Mouse (Mus musculus): ENCODE results near the gene Frat1. TPM values are rescaled to one million over a fixed set of nuclear protein-coding genes. Genes with fewer than 3 reads are reported as not detected.

Frat1 gene
- 8.1 and 29.1 TPM in 2 replicates for polyA plus RNA-seq (2012; rRNA removed)

DNA sequence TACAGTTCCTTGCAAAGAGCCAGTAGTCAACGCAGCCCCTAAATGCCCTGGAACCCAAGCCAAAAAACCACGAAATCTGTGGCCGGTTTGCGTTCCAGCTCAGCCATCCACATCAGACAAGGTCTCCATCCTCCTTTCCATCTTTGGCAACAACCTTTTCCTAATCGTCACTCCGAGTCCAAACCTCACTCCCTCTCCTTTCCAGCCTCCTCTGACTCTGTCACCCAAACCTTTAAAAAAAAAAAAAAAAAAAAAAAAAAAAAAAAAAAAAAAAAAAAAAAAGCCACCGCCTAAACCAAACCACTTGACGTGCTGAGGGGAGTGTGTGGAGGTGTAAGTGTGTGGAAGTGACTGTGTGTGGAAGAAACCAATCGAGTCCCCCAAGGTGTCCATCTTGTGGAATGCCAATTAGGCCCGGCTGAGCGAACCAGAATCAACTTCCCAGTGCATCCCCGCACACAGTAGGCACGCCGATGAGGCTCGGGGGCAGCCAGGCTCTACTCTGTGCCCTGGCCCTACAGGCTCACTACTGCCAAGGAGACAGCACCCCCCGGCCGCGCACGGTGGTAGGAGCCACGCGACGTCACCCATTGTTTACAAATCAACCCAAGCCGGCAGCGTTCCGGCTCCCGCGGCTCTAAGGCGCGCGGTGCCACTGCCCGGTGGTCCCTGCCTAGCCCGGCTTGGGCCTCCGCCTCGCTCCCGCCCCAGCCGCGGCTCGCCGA lies at the start of gene Frat1:
Gene Frat1 (plus strand): TSS at position 590 of the 725 bp plus-strand sequence.
- Histone ChIP-seq H3K27ac (ENCODE audit: insufficient read depth, low read depth, low read length) (peak within 1 kb of the TSS; percentile 93), H3K27me3 (ENCODE audit: control insufficient read depth, insufficient read depth, low read length) (no peaks in the 10 kb centered on the region), H3K36me3 (ENCODE audit: control insufficient read depth, insufficient read depth, low read length) (no peaks in the 10 kb centered on the region), H3K4me1 (ENCODE audit: control insufficient read depth, insufficient read depth, insufficient read length, low read length) (peaks cover 5% of the 10 kb centered on the region), H3K4me3 (ENCODE audit: low read depth, low read length) (peak within 1 kb of the TSS; percentile 76)
- WGBS: under 1% methylated on average over 39 of the region's 39 CpGs
- TF ChIP-seq CTCF (IDR thresholded peaks at IDR 0.05; ENCODE audit: extremely low read depth, insufficient read length, insufficient replicate concordance, low read depth, low read length) (no peak), POLR2A (IDR thresholded peaks at IDR 0.05; ENCODE audit: low read depth, low read length) (peak; percentile 43; the same call in 1 of the 2 replicates)

DNA sequence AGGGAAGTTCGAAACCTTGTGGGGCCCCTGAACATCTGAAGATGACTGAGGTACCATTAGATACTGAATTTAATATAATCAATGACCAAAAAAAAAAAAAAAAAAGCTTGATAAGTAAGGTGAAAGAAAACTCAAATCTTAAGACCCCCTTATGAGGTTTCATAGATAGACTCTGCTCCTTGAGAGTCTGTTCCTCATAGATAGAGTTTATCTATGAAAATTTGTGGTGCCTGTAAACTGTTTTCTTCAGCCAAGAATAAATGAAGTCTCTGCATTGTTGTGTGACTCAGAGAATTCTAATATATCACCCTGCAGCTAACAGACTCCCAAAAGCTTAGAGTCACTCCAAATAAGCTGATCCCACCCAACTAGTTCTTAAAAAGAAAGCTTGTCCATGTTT lies 42.9 kb upstream of the Frat1 start:
- Histone ChIP-seq H3K36me3 (ENCODE audit: control insufficient read depth, insufficient read depth, low read length) (peaks cover 26% of the 10 kb centered on the region), H3K27ac (ENCODE audit: insufficient read depth, low read depth, low read length) (no peak overlapping the region), H3K4me1 (ENCODE audit: control insufficient read depth, insufficient read depth, insufficient read length, low read length) (peaks cover under 1% of the 10 kb centered on the region; the same call in 1 of the 2 replicates), H3K4me3 (ENCODE audit: low read depth, low read length) (no peak overlapping the region), H3K27me3 (ENCODE audit: control insufficient read depth, insufficient read depth, low read length) (no peaks in the 10 kb centered on the region)
- 98% methylated on average over 1 of the region's 1 CpGs for WGBS
- no peak for TF ChIP-seq POLR2A (IDR thresholded peaks at IDR 0.05; ENCODE audit: low read depth, low read length)
- TF ChIP-seq CTCF (IDR thresholded peaks at IDR 0.05; ENCODE audit: extremely low read depth, insufficient read length, insufficient replicate concordance, low read depth, low read length): no peak

DNA sequence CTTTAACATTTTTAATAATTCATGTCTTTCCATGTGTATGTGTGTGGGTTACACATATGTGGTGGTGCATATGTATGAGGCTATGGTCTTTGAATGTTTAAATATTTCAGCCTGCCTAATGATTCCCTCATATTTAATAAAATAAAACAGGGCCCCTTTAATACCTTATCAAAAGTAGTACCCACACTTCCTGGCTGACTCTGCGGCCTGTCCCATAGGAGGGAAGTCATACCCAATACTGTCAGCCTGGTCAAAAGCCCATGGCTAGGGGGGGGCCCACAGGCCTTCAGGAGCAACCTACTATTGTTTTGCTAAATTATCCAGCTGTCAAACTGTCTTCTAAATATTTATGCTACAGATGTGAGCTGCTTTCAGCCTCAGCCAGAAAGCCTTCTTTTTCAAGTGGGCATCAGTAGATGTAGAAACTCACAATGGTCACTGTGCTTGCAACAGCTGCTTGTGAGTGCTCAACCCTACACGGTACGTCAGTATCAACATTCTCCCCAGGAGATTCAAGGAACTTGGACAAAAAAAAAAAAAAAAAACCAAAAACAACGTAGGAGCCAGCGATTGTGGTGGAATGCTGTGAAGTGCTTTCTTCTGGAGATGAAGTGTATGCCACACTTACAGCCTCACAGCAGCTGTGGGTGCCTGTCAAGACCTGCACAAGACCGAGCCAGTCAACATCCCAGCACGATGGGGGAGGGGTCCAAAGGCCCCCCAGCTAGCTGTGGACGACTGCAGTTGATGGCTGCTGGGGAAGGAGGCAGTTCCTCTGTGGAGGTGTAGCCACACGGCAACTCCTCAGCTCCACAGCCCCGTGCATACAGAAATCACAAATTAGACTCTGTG lies 40.4 kb upstream of the Frat1 start:
- TF ChIP-seq CTCF (IDR thresholded peaks at IDR 0.05; ENCODE audit: extremely low read depth, insufficient read length, insufficient replicate concordance, low read depth, low read length) (no peak), POLR2A (IDR thresholded peaks at IDR 0.05; ENCODE audit: low read depth, low read length) (no peak)
- Histone ChIP-seq H3K27ac (ENCODE audit: insufficient read depth, low read depth, low read length) (no peak overlapping the region), H3K4me3 (ENCODE audit: low read depth, low read length) (no peak overlapping the region), H3K36me3 (ENCODE audit: control insufficient read depth, insufficient read depth, low read length) (peaks cover 22% of the 10 kb centered on the region), H3K4me1 (ENCODE audit: control insufficient read depth, insufficient read depth, insufficient read length, low read length) (peaks cover 13% of the 10 kb centered on the region; the same call in 1 of the 2 replicates), H3K27me3 (ENCODE audit: control insufficient read depth, insufficient read depth, low read length) (no peaks in the 10 kb centered on the region)
- WGBS: 73% methylated on average over 10 of the region's 10 CpGs

GRCm38 (mm10) chr19:41791384-41791783 lies 38.4 kb upstream of the Frat1 start:
- WGBS: 98% methylated on average over 2 of the region's 2 CpGs

GRCm38 (mm10) chr19:41792934-41793486 lies 36.8 kb upstream of the Frat1 start:
- peaks cover 3% of the 10 kb centered on the region for H3K36me3 ChIP-seq (ENCODE audit: control insufficient read depth, insufficient read depth, low read length)
- peak overlapping the region; percentile 93 for H3K27ac ChIP-seq (ENCODE audit: insufficient read depth, low read depth, low read length)
- H3K4me3 ChIP-seq (ENCODE audit: low read depth, low read length): no peak overlapping the region
- TF ChIP-seq POLR2A (IDR thresholded peaks at IDR 0.05; ENCODE audit: low read depth, low read length): no peak
- no peak for TF ChIP-seq CTCF (IDR thresholded peaks at IDR 0.05; ENCODE audit: extremely low read depth, insufficient read length, insufficient replicate concordance, low read depth, low read length)
- peaks cover 24% of the 10 kb centered on the region for H3K4me1 ChIP-seq (ENCODE audit: control insufficient read depth, insufficient read depth, insufficient read length, low read length)
- WGBS: 4% methylated on average over 1 of the region's 1 CpGs
- no peaks in the 10 kb centered on the region for H3K27me3 ChIP-seq (ENCODE audit: control insufficient read depth, insufficient read depth, low read length)

More at GRCm38 (mm10) chr19:41791384-41791783, 38.4 kb upstream of the Frat1 start:
- TF ChIP-seq CTCF (IDR thresholded peaks at IDR 0.05; ENCODE audit: extremely low read depth, insufficient read length, insufficient replicate concordance, low read depth, low read length) (peak; percentile 53; the same call in 1 of the 2 replicates), POLR2A (IDR thresholded peaks at IDR 0.05; ENCODE audit: low read depth, low read length) (no peak)
- peaks cover 8% of the 10 kb centered on the region for H3K36me3 ChIP-seq (ENCODE audit: control insufficient read depth, insufficient read depth, low read length)
- no peaks in the 10 kb centered on the region for H3K27me3 ChIP-seq (ENCODE audit: control insufficient read depth, insufficient read depth, low read length)
- H3K27ac ChIP-seq (ENCODE audit: insufficient read depth, low read depth, low read length): no peak overlapping the region
- no peak overlapping the region for H3K4me3 ChIP-seq (ENCODE audit: low read depth, low read length)
- peaks cover 18% of the 10 kb centered on the region for H3K4me1 ChIP-seq (ENCODE audit: control insufficient read depth, insufficient read depth, insufficient read length, low read length)

DNA sequence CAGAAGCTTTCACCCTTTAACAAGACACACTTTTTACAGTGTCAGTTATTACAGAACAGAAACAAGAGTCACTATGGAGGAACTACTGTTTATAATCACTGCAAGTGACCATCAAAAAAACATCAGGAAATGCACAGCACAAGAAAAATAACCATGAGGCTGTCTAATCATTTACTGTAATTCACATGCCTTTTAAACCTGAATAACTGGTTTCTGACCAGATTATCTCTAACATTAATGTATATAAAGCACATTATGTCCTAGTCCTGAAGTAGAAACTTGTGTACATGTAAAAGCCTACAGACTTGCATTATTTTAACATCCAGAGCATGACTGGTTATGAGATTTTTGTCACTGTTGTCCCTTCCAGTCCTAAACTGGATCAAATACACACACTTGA lies 35.8 kb upstream of the Frat1 start:
- H3K36me3 ChIP-seq (ENCODE audit: control insufficient read depth, insufficient read depth, low read length): peaks cover 3% of the 10 kb centered on the region
- H3K27me3 ChIP-seq (ENCODE audit: control insufficient read depth, insufficient read depth, low read length): no peaks in the 10 kb centered on the region
- H3K4me1 ChIP-seq (ENCODE audit: control insufficient read depth, insufficient read depth, insufficient read length, low read length): peaks cover 24% of the 10 kb centered on the region
- no peak overlapping the region for H3K4me3 ChIP-seq (ENCODE audit: low read depth, low read length)
- H3K27ac ChIP-seq (ENCODE audit: insufficient read depth, low read depth, low read length): peak overlapping the region; percentile 93
- no peak for TF ChIP-seq CTCF (IDR thresholded peaks at IDR 0.05; ENCODE audit: extremely low read depth, insufficient read length, insufficient replicate concordance, low read depth, low read length)
- TF ChIP-seq POLR2A (IDR thresholded peaks at IDR 0.05; ENCODE audit: low read depth, low read length): no peak
